Mouse (Mus musculus) embryonic facial prominence, embryonic 13.5 days (tissue): ENCODE data around the gene Atp8a2. TPM values are rescaled to one million over a fixed set of nuclear protein-coding genes. Genes with fewer than 3 reads are reported as not detected.

Experiments used
- ATAC-seq: fragments of 200-750 bp; cut with Nextera tagmentation; 2 replicates; pipeline ENCODE4 v1.8.0; 2017; ENCODE audit warnings: low read depth; ENCODE audit not compliant: insufficient number of reproducible peaks, insufficient read depth, low FRiP score, low TSS enrichment
- H3K27ac ChIP-seq: fragments of 300-500 bp; sonication (generic); 2 replicates; pipeline ENCODE4 v1.5.1; 2015; ENCODE audit warnings: moderate library complexity, mild to moderate bottlenecking, inconsistent platforms
- H3K27me3 ChIP-seq: fragments of 300-500 bp; sonication (generic); 2 replicates; pipeline ENCODE4 v1.6.1; 2015; ENCODE audit warnings: mild to moderate bottlenecking, inconsistent platforms
- H3K36me3 ChIP-seq: fragments of 300-500 bp; sonication (generic); 2 replicates; pipeline ENCODE4 v1.6.1; 2015; ENCODE audit warnings: mild to moderate bottlenecking, inconsistent platforms
- H3K4me1 ChIP-seq: fragments of 300-500 bp; sonication (generic); 2 replicates; pipeline ENCODE4 v1.6.1; 2015; ENCODE audit warnings: inconsistent platforms
- H3K4me2 ChIP-seq: fragments of 300-500 bp; sonication (generic); 2 replicates; pipeline ENCODE4 v1.6.1; 2015; ENCODE audit warnings: moderate library complexity, mild to moderate bottlenecking, inconsistent platforms
- H3K4me3 ChIP-seq: fragments of 300-500 bp; sonication (generic); 2 replicates; pipeline ENCODE4 v1.5.1; 2015; ENCODE audit warnings: mild to moderate bottlenecking, inconsistent platforms
- H3K9ac ChIP-seq: fragments of 300-500 bp; sonication (generic); 2 replicates; pipeline ENCODE4 v1.6.1; 2015; ENCODE audit warnings: mild to moderate bottlenecking, inconsistent platforms
- H3K9me3 ChIP-seq: fragments of 300-500 bp; sonication (generic); 2 replicates; pipeline ENCODE4 v1.6.1; 2016; ENCODE audit warnings: inconsistent platforms
- WGBS: fragments of 180-500 bp; shearing (Covaris S2); methylation state at CpG from one replicate; pipeline ENCODE4 v1.1.7; 2015; ENCODE audit warnings: mixed read lengths; 5-methylcytosine and 5-hydroxymethylcytosine counted together
- polyA plus RNA-seq: library from polyadenylated mRNA; unstranded; fragments of >200 nt; fragmentation: Nextera tagmentation; extraction: Ambion mirVana; gene quantifications from 2 replicates; pipeline ENCODE4 v1.2.1, GENCODE M21; 2015

The Atp8a2 gene
- polyA plus RNA-seq, 1 experiment from 2014 or later, result 3.1 TPM

DNA sequence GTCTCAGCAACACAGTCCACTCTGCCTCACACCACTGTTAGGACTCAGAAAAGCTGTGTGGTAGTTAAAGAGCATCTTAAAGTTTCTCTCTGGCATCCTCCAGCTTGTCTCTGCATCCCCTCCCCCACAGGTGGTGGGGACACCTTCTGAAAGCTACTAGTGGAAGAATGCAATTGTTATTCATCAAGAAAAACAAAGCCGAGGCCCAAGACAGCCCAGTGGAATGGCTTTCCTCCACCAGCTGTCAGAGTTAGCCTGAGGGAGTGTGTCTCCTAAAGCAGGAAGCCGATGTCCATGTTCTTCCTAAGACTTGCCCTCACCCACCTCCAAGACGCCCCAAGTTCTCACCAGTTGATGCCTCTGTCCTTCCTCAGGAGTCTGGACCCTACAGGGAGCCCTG lies 48.1 kb downstream of the Atp8a2 start:
- no peak overlapping the region for H3K9ac ChIP-seq
- H3K36me3 ChIP-seq, result no peaks in the 10 kb centered on the region
- no peaks in the 10 kb centered on the region for H3K9me3 ChIP-seq
- no peak overlapping the region for H3K4me2 ChIP-seq
- 45% methylated on average over 3 of the region's 3 CpGs for WGBS
- no peaks in the 10 kb centered on the region for H3K4me1 ChIP-seq
- H3K4me3 ChIP-seq, result no peak overlapping the region
- H3K27ac ChIP-seq, result no peak overlapping the region
- no peak for ATAC-seq
- no peaks in the 10 kb centered on the region for H3K27me3 ChIP-seq

GRCm38 (mm10) chr14:60143234-60143633 lies 53.7 kb downstream of the Atp8a2 start:
- Histone ChIP-seq H3K27ac (no peak overlapping the region), H3K36me3 (no peaks in the 10 kb centered on the region), H3K27me3 (no peaks in the 10 kb centered on the region), H3K4me1 (no peaks in the 10 kb centered on the region), H3K4me2 (no peak overlapping the region), H3K9me3 (no peaks in the 10 kb centered on the region), H3K9ac (no peak overlapping the region), H3K4me3 (no peak overlapping the region)
- 70% methylated on average over 10 of the region's 10 CpGs for WGBS
- ATAC-seq, result no peak

DNA sequence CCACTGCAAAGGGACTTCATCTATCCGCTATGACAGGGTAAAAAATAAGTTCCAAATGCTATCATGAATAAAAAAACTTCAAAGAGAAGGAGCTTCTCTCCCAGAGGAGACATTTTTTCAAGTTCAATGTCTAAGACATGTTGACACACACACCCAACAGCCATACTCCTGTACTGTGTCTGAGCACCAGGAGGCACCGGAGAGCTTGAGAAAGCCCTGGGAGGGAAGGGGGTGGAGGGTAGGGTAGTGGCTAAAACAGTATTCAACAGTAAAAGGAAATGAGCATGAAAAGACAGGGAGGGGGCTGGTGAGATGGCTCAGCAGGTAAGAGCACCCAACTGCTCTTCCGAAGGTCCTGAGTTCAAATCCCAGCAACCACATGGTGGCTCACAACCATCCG lies 58.6 kb downstream of the Atp8a2 start:
- Histone ChIP-seq H3K9ac (no peak overlapping the region), H3K36me3 (no peaks in the 10 kb centered on the region), H3K4me1 (no peaks in the 10 kb centered on the region), H3K4me3 (no peak overlapping the region), H3K27ac (no peak overlapping the region), H3K4me2 (no peak overlapping the region), H3K27me3 (no peaks in the 10 kb centered on the region), H3K9me3 (no peaks in the 10 kb centered on the region)
- no peak for ATAC-seq
- 87% methylated on average over 4 of the region's 4 CpGs for WGBS

- 71% methylated on average over 6 of the region's 6 CpGs for WGBS
- Histone ChIP-seq H3K4me2 (no peak overlapping the region), H3K36me3 (no peaks in the 10 kb centered on the region), H3K4me3 (no peak overlapping the region), H3K27me3 (no peaks in the 10 kb centered on the region), H3K27ac (no peak overlapping the region), H3K9ac (no peak overlapping the region), H3K9me3 (no peaks in the 10 kb centered on the region), H3K4me1 (no peaks in the 10 kb centered on the region)
- no peak for ATAC-seq
These were observed 59.2 kb downstream of the Atp8a2 start for GRCm38 (mm10) chr14:60137812-60138211.

DNA sequence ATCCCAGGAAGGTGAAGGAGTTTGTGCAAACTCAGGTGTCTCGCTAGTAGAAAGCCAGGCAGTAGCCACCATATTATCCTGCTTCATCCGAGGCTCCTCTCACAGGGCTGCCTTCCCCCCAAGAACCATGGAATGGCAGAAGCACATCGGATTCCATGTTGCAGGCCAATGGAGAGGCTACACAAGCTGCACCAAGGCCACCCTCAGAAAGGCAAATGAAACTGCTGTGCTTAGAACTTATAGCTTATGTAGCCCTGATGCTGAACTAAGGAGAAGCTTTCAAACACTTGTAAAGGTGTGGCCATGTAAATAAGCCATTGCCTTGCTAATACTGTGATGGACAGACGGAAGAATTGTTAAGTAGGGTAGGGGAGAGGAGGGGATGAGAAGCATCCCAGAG lies 61.2 kb downstream of the Atp8a2 start:
- 85% methylated on average over 4 of the region's 4 CpGs for WGBS
- Histone ChIP-seq H3K27me3 (no peaks in the 10 kb centered on the region), H3K4me1 (no peaks in the 10 kb centered on the region), H3K36me3 (no peaks in the 10 kb centered on the region), H3K4me2 (no peak overlapping the region), H3K9me3 (no peaks in the 10 kb centered on the region), H3K9ac (no peak overlapping the region), H3K4me3 (no peak overlapping the region), H3K27ac (no peak overlapping the region)
- no peak for ATAC-seq

DNA sequence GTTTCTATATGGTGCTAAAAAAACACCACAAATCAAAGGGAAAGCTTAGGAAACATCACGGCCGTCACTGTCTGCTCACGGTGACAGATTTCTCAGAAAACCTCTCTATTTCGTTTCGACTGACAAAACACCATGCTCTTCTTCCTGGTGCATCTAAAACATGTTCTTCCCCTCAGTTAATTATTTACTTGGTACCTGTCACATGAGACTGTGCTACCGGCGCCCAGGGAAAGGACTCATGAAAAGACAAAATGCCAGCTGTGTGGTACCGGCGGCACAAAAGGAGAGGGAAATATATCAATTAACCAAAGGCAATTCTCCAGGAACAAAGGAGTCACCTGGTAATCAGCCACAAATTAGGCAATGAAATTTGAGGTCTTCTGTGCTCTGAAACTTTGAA lies 62.3 kb downstream of the Atp8a2 start:
- H3K9ac ChIP-seq, result no peak overlapping the region
- no peaks in the 10 kb centered on the region for H3K4me1 ChIP-seq
- H3K4me2 ChIP-seq, result no peak overlapping the region
- H3K27me3 ChIP-seq, result no peaks in the 10 kb centered on the region
- 88% methylated on average over 9 of the region's 9 CpGs for WGBS
- no peak for ATAC-seq
- H3K27ac ChIP-seq, result no peak overlapping the region
- H3K9me3 ChIP-seq, result no peaks in the 10 kb centered on the region
- H3K36me3 ChIP-seq, result no peaks in the 10 kb centered on the region
- H3K4me3 ChIP-seq, result no peak overlapping the region

DNA sequence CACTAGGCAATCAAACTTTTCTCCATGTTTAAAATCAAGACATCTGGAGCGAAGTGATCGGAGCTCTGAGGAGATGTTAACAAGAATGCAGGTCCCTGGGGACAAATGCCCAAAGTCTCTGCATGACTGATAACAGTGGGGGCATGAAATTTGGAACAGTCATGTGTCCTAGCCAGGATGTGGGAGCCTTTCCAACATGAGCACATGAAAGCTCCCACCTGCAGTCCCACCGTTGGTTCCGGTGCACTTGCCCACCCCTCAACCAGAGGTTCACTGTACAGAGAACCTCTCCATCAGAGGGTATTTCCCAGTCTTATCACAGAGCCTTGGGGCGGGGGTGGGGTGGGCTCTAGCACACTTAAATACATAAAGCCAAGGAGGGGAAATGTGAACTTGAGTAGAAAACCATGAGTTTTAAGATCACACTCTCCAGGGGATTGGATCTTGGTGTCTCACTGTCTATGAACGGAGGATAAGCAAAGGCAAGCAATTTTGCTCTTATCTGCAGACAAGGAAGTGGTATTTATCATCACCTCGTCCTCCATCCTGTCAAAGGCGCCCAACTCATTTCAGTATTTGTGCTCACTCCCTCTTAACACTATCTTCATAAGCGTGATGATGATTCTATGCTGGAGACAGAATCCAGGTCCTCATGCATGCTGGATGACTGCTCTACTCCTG lies 65.6 kb downstream of the Atp8a2 start:
- no peaks in the 10 kb centered on the region for H3K9me3 ChIP-seq
- 85% methylated on average over 9 of the region's 9 CpGs for WGBS
- H3K4me1 ChIP-seq, result no peaks in the 10 kb centered on the region
- no peaks in the 10 kb centered on the region for H3K36me3 ChIP-seq
- no peak for ATAC-seq
- H3K27ac ChIP-seq, result no peak overlapping the region
- no peak overlapping the region for H3K4me2 ChIP-seq
- no peaks in the 10 kb centered on the region for H3K27me3 ChIP-seq
- H3K4me3 ChIP-seq, result no peak overlapping the region
- H3K9ac ChIP-seq, result no peak overlapping the region

- Histone ChIP-seq H3K4me2 (no peak overlapping the region), H3K27me3 (no peaks in the 10 kb centered on the region), H3K4me3 (no peak overlapping the region), H3K9ac (no peak overlapping the region), H3K4me1 (no peaks in the 10 kb centered on the region), H3K27ac (no peak overlapping the region), H3K36me3 (no peaks in the 10 kb centered on the region), H3K9me3 (no peaks in the 10 kb centered on the region)
- 83% methylated on average over 5 of the region's 5 CpGs for WGBS
- no peak for ATAC-seq
These were observed 67.4 kb downstream of the Atp8a2 start for GRCm38 (mm10) chr14:60129564-60129963.

GRCm38 (mm10) chr14:60125202-60125601 lies 71.8 kb downstream of the Atp8a2 start:
- no peaks in the 10 kb centered on the region for H3K36me3 ChIP-seq
- no peak overlapping the region for H3K4me3 ChIP-seq
- H3K27ac ChIP-seq, result no peak overlapping the region
- no peaks in the 10 kb centered on the region for H3K27me3 ChIP-seq
- 87% methylated on average over 9 of the region's 9 CpGs for WGBS
- ATAC-seq, result no peak
- H3K9ac ChIP-seq, result no peak overlapping the region
- no peaks in the 10 kb centered on the region for H3K9me3 ChIP-seq
- H3K4me1 ChIP-seq, result peaks cover 10% of the 10 kb centered on the region
- H3K4me2 ChIP-seq, result no peak overlapping the region

- Histone ChIP-seq H3K27ac (no peak overlapping the region), H3K36me3 (no peaks in the 10 kb centered on the region), H3K4me2 (no peak overlapping the region), H3K9me3 (no peaks in the 10 kb centered on the region), H3K9ac (no peak overlapping the region), H3K4me1 (peaks cover 10% of the 10 kb centered on the region), H3K27me3 (no peaks in the 10 kb centered on the region), H3K4me3 (no peak overlapping the region)
- 43% methylated on average over 10 of the region's 10 CpGs for WGBS
- no peak for ATAC-seq
These were observed 75.4 kb downstream of the Atp8a2 start for GRCm38 (mm10) chr14:60121572-60121971.

DNA sequence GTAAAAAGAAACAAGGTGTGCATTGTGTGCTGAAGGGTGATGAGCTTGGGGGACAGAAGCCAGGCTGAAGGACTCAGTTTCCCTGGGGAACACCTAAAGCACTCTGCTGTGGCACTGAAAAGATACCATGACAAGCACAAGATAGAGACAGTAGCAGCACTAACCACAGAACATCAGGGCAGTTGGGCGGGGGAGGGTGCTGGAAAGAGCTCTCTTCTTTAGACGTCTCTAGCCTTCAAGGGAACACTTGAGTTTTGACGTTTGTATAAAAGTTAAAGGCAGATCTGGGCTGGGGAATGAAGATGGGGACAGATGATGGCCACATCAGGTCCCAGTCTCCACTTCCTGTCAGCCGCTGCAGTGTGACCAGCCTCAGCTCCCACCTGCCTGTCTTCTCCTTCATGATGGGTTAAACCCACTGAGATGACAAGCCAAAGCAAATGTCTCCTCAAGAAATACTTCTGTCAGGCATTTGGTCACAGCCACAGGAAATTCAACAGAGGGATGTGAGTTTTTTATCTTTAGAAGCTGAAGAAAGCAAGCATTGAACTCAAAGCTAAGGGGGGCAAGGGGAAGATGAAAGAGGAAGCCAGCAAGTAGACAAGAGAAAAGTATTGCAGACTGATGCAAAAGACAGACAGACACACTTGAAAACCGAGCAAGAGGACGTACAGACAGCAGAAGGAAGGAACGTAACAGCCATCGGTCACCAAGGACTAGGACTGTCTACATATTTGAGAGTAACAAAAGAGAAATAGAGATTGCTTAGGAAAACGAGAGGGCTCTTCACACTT lies 79.0 kb downstream of the Atp8a2 start:
- Histone ChIP-seq H3K4me3 (no peak overlapping the region), H3K27ac (no peak overlapping the region), H3K36me3 (no peaks in the 10 kb centered on the region), H3K9ac (no peak overlapping the region), H3K27me3 (no peaks in the 10 kb centered on the region), H3K4me2 (no peak overlapping the region), H3K4me1 (peaks cover 10% of the 10 kb centered on the region), H3K9me3 (no peaks in the 10 kb centered on the region)
- WGBS, result 80% methylated on average over 9 of the region's 9 CpGs
- ATAC-seq, result no peak
